Mouse (Mus musculus): ENCODE data around the gene Caskin2.

DNA sequence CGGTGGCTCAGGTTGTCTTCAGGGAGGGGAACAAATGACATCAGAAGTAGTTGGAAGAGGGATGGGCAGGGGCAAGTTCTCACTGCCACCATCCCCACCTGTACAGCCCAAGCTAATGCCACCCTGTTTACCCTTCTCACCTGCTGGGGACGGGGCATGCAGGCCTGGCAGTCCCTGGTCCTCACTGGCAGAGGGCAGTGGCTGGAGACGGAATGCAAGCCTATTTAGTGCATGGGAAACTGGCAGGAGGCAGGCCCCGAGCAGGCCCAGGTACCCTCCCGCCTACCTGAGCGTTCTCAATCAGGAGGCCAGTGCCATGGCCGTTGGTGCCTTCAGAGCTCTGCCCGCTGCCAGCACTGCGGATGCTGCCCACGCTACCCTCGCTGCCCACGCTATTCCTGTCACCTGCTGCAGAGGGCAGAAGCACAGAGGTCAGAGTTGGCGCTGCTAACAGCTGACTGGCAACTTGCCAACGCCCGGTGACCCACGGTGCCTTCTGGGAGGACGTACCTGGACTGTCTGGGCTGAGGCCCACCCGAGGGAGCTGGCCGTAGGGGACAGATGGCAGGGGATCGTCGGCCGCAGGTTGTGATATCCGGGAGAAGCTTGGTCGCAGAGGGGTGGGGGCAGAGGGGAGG is 10.2 kb downstream of the Caskin2 start:
- TF ChIP-seq EP300 (optimal IDR thresholded peaks at IDR 0.05) (no peak), CTCF (IDR thresholded peaks at IDR 0.05; ENCODE audit: low read depth) (no peak)

Measured in stomach, postnatal 0 days (tissue).